Mouse (Mus musculus) limb, embryonic 12.5 days (tissue): ENCODE data around the gene Ern1. TPM values are rescaled to one million over a fixed set of nuclear protein-coding genes. Genes with fewer than 3 reads are reported as not detected.

Source experiments
- ATAC-seq: fragments of 200-750 bp; cut with Nextera tagmentation; 2 replicates; pipeline ENCODE4 v1.8.0; 2017; ENCODE audit warnings: low read depth, moderate TSS enrichment; ENCODE audit not compliant: insufficient number of reproducible peaks, insufficient read depth, low FRiP score, low TSS enrichment
- H3K27ac ChIP-seq: fragments of 300-500 bp; sonication (generic); 2 replicates; pipeline ENCODE4 v1.5.1; 2016; ENCODE audit warnings: mild to moderate bottlenecking, moderate library complexity
- H3K27me3 ChIP-seq: fragments of 300-500 bp; sonication (generic); 2 replicates; pipeline ENCODE4 v1.6.1; 2016; ENCODE audit warnings: mild to moderate bottlenecking, moderate library complexity
- H3K36me3 ChIP-seq: fragments of 300-500 bp; sonication (generic); 2 replicates; pipeline ENCODE4 v1.6.1; 2016; ENCODE audit warnings: mild to moderate bottlenecking, moderate library complexity
- H3K4me1 ChIP-seq: fragments of 300-500 bp; sonication (generic); replicated peaks from 2 replicates; pipeline ENCODE4 v1.6.1; 2016
- H3K4me2 ChIP-seq: fragments of 300-500 bp; sonication (generic); 2 replicates; pipeline ENCODE4 v1.6.1; 2016; ENCODE audit warnings: mild to moderate bottlenecking, moderate library complexity
- H3K4me3 ChIP-seq: fragments of 300-500 bp; sonication (generic); replicated peaks from 2 replicates; pipeline ENCODE4 v1.5.1; 2016; ENCODE audit warnings: mild to moderate bottlenecking
- H3K9ac ChIP-seq: fragments of 300-500 bp; sonication (generic); replicated peaks from 2 replicates; pipeline ENCODE4 v1.6.1; 2016; ENCODE audit warnings: mild to moderate bottlenecking, moderate library complexity
- H3K9me3 ChIP-seq: fragments of 300-500 bp; sonication (generic); 2 replicates; pipeline ENCODE4 v1.6.1; 2016; ENCODE audit warnings: mild to moderate bottlenecking, moderate library complexity
- WGBS: fragments of 180-500 bp; shearing (Covaris S2); methylation state at CpG from one replicate; pipeline ENCODE4 v1.1.7; 2016; 5-methylcytosine and 5-hydroxymethylcytosine counted together
- polyA plus RNA-seq: library from polyadenylated mRNA; unstranded; fragments of >200 nt; fragmentation: Nextera tagmentation; extraction: Ambion mirVana; gene quantifications from 2 replicates; pipeline ENCODE4 v1.2.1, GENCODE M21; 2016

Ern1 gene
- polyA plus RNA-seq, 1 experiment from 2014 or later, result 7.9 TPM

- Histone ChIP-seq H3K27ac (no peak overlapping the region), H3K9me3 (peaks cover 4% of the 10 kb centered on the region; the same call in 1 of the 2 replicates), H3K4me3 (no peak overlapping the region), H3K4me2 (no peak overlapping the region), H3K36me3 (no peaks in the 10 kb centered on the region), H3K4me1 (peaks cover 13% of the 10 kb centered on the region), H3K27me3 (peaks cover 12% of the 10 kb centered on the region), H3K9ac (no peak overlapping the region; the same call in 1 of the 2 replicates)
- no peak for ATAC-seq
- WGBS, result 10% methylated on average over 11 of the region's 11 CpGs
These were observed 122.9 kb downstream of the Ern1 start for GRCm38 (mm10) chr11:106364712-106365111.

DNA sequence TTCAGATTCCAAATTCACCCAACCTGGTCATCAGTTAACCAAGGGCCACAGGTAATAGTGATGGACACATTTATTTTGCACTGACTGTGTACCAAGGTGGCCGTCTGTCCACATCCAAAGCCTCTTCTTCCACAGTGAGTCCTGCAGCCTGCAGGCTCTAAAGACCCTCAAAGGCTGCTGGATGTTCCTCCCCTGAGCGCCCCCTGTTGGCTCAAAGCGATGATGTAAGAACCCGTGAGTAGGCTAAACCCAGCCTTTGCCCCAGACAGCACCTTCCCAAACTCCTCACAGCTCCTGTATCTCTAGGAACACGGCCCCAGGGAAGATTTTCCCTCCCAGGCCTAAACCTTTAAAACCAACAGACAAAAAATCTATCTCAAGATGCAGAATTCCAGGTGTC is 128.3 kb downstream of the Ern1 start:
- Histone ChIP-seq H3K9me3 (no peaks in the 10 kb centered on the region), H3K4me3 (no peak overlapping the region), H3K27me3 (0 out of 2 replicates have a peak, but pooled peaks cover 4% of the 10 kb centered on the region), H3K4me1 (no peaks in the 10 kb centered on the region), H3K4me2 (no peak overlapping the region), H3K27ac (no peak overlapping the region), H3K9ac (no peak overlapping the region), H3K36me3 (no peaks in the 10 kb centered on the region)
- WGBS, result 16% methylated on average over 5 of the region's 5 CpGs
- ATAC-seq, result no peak

DNA sequence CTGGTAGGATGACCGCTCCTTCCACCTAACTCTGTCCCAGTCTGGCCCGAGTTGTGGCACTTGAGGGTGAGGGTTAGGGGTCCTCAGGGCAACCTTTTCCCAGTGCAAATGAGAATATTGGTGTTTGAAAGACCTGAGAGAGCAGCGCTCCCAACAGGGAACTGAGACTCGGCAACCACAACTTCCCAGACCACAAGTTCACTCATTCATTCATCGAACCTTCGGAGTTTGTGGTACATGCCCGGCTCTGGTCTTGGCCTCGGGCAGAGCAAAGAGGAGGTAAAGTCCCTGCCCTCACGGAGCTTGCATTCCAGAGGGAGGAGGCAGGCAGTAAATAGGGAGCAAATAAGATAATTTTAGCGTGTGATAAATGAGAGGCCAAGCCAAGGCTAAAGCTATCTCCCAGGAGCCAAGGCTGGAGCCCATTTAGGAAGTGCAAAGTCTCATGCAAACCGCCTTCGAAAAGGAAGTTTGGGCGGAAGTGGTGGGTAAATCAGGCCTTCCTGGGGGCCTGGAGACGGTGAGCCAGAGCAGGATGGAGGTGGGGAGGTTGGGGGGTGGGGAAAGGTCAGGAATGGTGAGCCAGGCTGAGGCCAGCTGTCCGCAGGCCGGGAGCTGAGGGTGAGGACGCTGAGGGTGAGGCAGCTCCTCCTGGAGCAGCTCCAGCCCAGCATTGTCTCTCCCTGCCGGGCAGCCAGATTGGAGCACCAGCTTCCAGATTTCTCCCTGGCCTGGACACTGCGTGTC is 132.1 kb downstream of the Ern1 start:
- H3K27ac ChIP-seq, result no peak overlapping the region
- WGBS, result 66% methylated on average over 19 of the region's 19 CpGs
- peaks cover 10% of the 10 kb centered on the region for H3K4me1 ChIP-seq
- H3K9ac ChIP-seq, result no peak overlapping the region
- H3K36me3 ChIP-seq, result no peaks in the 10 kb centered on the region
- no peak overlapping the region for H3K4me3 ChIP-seq
- H3K27me3 ChIP-seq, result peaks cover 3% of the 10 kb centered on the region; the same call in 1 of the 2 replicates
- ATAC-seq, result no peak
- H3K9me3 ChIP-seq, result no peaks in the 10 kb centered on the region
- no peak overlapping the region for H3K4me2 ChIP-seq

GRCm38 (mm10) chr11:106354181-106354580 is 133.5 kb downstream of the Ern1 start:
- ATAC-seq, result no peak
- H3K4me3 ChIP-seq, result no peak overlapping the region
- WGBS, result 50% methylated on average over 1 of the region's 1 CpGs
- peaks cover 10% of the 10 kb centered on the region for H3K4me1 ChIP-seq
- no peaks in the 10 kb centered on the region for H3K9me3 ChIP-seq
- no peaks in the 10 kb centered on the region for H3K36me3 ChIP-seq
- no peak overlapping the region for H3K9ac ChIP-seq
- H3K27me3 ChIP-seq, result peaks cover 3% of the 10 kb centered on the region; the same call in 1 of the 2 replicates
- H3K27ac ChIP-seq, result no peak overlapping the region
- H3K4me2 ChIP-seq, result no peak overlapping the region

DNA sequence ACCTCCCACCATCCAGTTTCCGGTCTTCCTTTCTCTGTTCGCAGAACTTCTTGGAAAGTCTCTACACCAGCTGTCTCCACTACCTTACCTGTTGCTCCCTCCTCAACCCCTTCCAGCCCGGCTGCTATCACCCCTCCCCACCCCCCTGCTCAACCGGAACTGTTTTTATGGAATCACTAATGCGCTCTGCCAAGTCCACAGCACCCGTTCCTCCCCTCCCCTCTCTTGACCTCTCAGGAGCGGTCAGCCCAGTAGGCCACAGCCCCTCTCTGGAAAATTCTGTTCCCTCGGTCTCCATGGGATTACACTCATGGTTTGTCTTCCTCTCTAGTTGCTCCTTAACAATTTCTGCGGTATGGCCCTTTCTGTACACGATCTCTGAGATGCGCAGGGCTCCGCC is 134.5 kb downstream of the Ern1 start, which contains the start of gene Scn4a:
Gene Scn4a, minus strand, starts transcription at position 101 of the 400 bp plus-strand sequence.
- WGBS, result 88% methylated on average over 12 of the region's 12 CpGs
- Histone ChIP-seq H3K4me3 (no peak within 1 kb of the TSS), H3K27ac (no peak within 1 kb of the TSS), H3K4me2 (no peak within 1 kb of the TSS), H3K9ac (no peak within 1 kb of the TSS), H3K9me3 (no peaks in the 10 kb centered on the region), H3K27me3 (peaks cover 3% of the 10 kb centered on the region; the same call in 1 of the 2 replicates), H3K36me3 (no peaks in the 10 kb centered on the region), H3K4me1 (peaks cover 10% of the 10 kb centered on the region)
- ATAC-seq, result no peak

DNA sequence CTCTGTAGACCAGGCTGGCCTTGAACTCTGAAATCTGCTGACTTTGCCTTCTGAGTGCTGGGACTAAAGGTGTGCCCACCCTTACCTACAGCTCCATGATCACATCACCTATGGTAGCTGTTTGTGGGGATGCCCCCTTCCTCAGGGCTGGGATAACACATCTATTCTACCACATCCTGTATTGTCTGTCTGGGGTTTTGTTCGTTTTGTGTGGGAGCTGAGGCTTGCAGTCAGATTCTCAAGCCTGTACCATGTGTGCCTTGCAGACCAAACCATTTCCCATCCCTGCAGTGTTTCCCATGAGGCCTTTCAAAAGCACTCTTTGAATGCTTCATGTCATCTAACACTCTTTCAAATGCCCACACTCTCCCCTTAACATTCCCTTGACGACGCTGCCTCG is 135.7 kb downstream of the Ern1 start:
- H3K4me3 ChIP-seq, result no peak overlapping the region
- H3K9me3 ChIP-seq, result no peaks in the 10 kb centered on the region
- H3K36me3 ChIP-seq, result no peaks in the 10 kb centered on the region
- no peak for ATAC-seq
- H3K4me2 ChIP-seq, result no peak overlapping the region
- H3K27ac ChIP-seq, result no peak overlapping the region
- peaks cover 3% of the 10 kb centered on the region; the same call in 1 of the 2 replicates for H3K27me3 ChIP-seq
- H3K4me1 ChIP-seq, result peaks cover 10% of the 10 kb centered on the region
- no peak overlapping the region for H3K9ac ChIP-seq
- 69% methylated on average over 4 of the region's 4 CpGs for WGBS

DNA sequence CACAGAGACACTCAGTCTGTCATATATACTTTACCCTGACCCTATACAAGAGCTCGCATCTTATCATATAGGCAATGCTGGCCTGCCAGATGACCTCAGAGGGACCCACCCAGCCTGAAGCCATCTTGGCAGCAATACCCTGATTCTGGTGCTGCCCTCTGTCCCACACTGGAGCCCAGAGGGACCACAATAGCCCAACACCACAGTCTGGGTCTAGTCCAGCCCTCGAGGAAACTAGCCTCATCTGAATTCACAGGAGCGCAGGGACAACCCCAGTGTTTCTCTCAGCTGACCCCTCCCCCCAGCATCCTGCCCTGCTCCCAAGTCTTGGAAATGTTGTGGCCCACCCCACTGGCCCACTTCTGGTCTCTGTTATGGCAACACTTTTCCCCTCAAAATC is 136.4 kb downstream of the Ern1 start:
- H3K9me3 ChIP-seq, result no peaks in the 10 kb centered on the region
- peaks cover 10% of the 10 kb centered on the region for H3K4me1 ChIP-seq
- H3K9ac ChIP-seq, result no peak overlapping the region
- no peaks in the 10 kb centered on the region for H3K36me3 ChIP-seq
- H3K4me3 ChIP-seq, result no peak overlapping the region
- peaks cover 3% of the 10 kb centered on the region; the same call in 1 of the 2 replicates for H3K27me3 ChIP-seq
- 65% methylated on average over 3 of the region's 3 CpGs for WGBS
- H3K27ac ChIP-seq, result no peak overlapping the region
- no peak overlapping the region for H3K4me2 ChIP-seq
- ATAC-seq, result no peak

DNA sequence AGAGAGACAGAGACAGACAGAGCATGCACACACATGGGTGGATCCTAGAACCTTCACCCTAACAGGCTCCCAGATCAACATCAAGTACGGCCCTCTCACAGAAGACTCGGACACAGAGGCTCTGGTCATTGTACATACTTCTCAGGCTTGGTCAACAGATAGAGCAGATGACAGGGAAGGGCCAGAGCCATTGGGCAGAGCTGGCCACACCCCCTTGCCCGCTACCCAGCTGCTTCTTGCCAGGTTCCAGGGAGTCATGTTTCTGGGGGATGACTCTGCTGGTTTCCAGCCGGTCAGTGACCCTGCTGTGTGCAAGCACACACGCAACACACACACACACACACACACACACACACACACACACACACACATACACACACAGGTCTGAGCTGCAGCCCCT is 136.8 kb downstream of the Ern1 start:
- H3K27ac ChIP-seq, result no peak overlapping the region
- no peak for ATAC-seq
- H3K36me3 ChIP-seq, result no peaks in the 10 kb centered on the region
- peaks cover 10% of the 10 kb centered on the region for H3K4me1 ChIP-seq
- WGBS, result 44% methylated on average over 5 of the region's 5 CpGs
- no peak overlapping the region for H3K4me3 ChIP-seq
- no peaks in the 10 kb centered on the region for H3K9me3 ChIP-seq
- peaks cover 3% of the 10 kb centered on the region; the same call in 1 of the 2 replicates for H3K27me3 ChIP-seq
- H3K4me2 ChIP-seq, result no peak overlapping the region
- no peak overlapping the region for H3K9ac ChIP-seq

- H3K9me3 ChIP-seq, result no peaks in the 10 kb centered on the region
- 82% methylated on average over 6 of the region's 6 CpGs for WGBS
- no peak overlapping the region for H3K27ac ChIP-seq
- no peak overlapping the region for H3K4me3 ChIP-seq
- H3K9ac ChIP-seq, result no peak overlapping the region
- H3K27me3 ChIP-seq, result peaks cover 3% of the 10 kb centered on the region; the same call in 1 of the 2 replicates
- H3K36me3 ChIP-seq, result no peaks in the 10 kb centered on the region
- no peak overlapping the region for H3K4me2 ChIP-seq
- ATAC-seq, result no peak
- H3K4me1 ChIP-seq, result peaks cover 10% of the 10 kb centered on the region
These were observed 137.9 kb downstream of the Ern1 start for GRCm38 (mm10) chr11:106349772-106350171.

- Histone ChIP-seq H3K36me3 (no peaks in the 10 kb centered on the region), H3K9ac (0 out of 2 replicates have a peak overlapping the region, but pooled peaks have one; percentile 4), H3K4me2 (no peak overlapping the region), H3K4me3 (no peak overlapping the region), H3K4me1 (no peaks in the 10 kb centered on the region), H3K27ac (no peak overlapping the region), H3K9me3 (no peaks in the 10 kb centered on the region), H3K27me3 (no peaks in the 10 kb centered on the region)
- WGBS, result 52% methylated on average over 6 of the region's 6 CpGs
- no peak for ATAC-seq
These were observed 142.7 kb downstream of the Ern1 start for GRCm38 (mm10) chr11:106344910-106345309.
